Mouse (Mus musculus) adrenal gland, postnatal 10 days (tissue): ENCODE results near the gene Rab1a. TPM values are rescaled to one million over a fixed set of nuclear protein-coding genes. Genes with fewer than 3 reads are reported as not detected.
"Not testable (repeated sequence)": the region's sequence is repeated elsewhere in the genome, so short reads cannot be mapped to it uniquely, and the experiment has no call there.

Experiments
- DNase-seq: peaks from one replicate; pipeline ENCODE4 v3.0.0; 2021; ENCODE audit warnings: mixed read lengths
- total RNA-seq, 2 experiments: library from RNA; stranded (reverse); gene quantifications; 2 replicates each; pipeline ENCODE4 v1.2.3; 2021

Gene Rab1a
- total RNA-seq, 2 experiments from 2014 or later = 153 to 156 TPM

- no peak for DNase-seq
These were observed 15.2 kb downstream of the Rab1a start for GRCm38 (mm10) chr11:20216415-20216814.

- no peak for DNase-seq
These were observed 16.0 kb downstream of the Rab1a start for GRCm38 (mm10) chr11:20217227-20217626.

GRCm38 (mm10) chr11:20221671-20222070 is 20.4 kb downstream of the Rab1a start:
- DNase-seq = not testable (repeated sequence)

GRCm38 (mm10) chr11:20224196-20224595 is 23.0 kb downstream of the Rab1a start:
- DNase-seq = no peak

- DNase-seq = no peak
These were observed 24.7 kb downstream of the Rab1a start for GRCm38 (mm10) chr11:20225938-20226337.

GRCm38 (mm10) chr11:20228666-20229065 is 27.4 kb downstream of the Rab1a start:
- DNase-seq = no peak

GRCm38 (mm10) chr11:20229311-20229710 is 28.1 kb downstream of the Rab1a start:
- no peak for DNase-seq

GRCm38 (mm10) chr11:20230286-20230685 is 29.1 kb downstream of the Rab1a start:
- DNase-seq = peak; percentile 47

- peak; percentile 48 for DNase-seq
These were observed 30.1 kb downstream of the Rab1a start for GRCm38 (mm10) chr11:20231128-20231878.

GRCm38 (mm10) chr11:20232016-20232755 is 31.0 kb downstream of the Rab1a start:
- DNase-seq = no peak

- DNase-seq = no peak
These were observed 33.0 kb downstream of the Rab1a start for GRCm38 (mm10) chr11:20234233-20234632.

- DNase-seq = no peak
These were observed 35.8 kb downstream of the Rab1a start for GRCm38 (mm10) chr11:20237018-20237417.

GRCm38 (mm10) chr11:20237976-20238375 is 36.7 kb downstream of the Rab1a start:
- no peak for DNase-seq

GRCm38 (mm10) chr11:20239279-20239861 is 38.1 kb downstream of the Rab1a start:
- DNase-seq = no peak

- no peak for DNase-seq
These were observed 39.1 kb downstream of the Rab1a start for GRCm38 (mm10) chr11:20240331-20240730.

- no peak for DNase-seq
These were observed 40.1 kb downstream of the Rab1a start for GRCm38 (mm10) chr11:20241311-20241710.

GRCm38 (mm10) chr11:20242366-20243056 is 41.3 kb downstream of the Rab1a start:
- DNase-seq = no peak

- no peak for DNase-seq
These were observed 42.1 kb downstream of the Rab1a start for GRCm38 (mm10) chr11:20243214-20243913.

- no peak for DNase-seq
These were observed 43.4 kb downstream of the Rab1a start for GRCm38 (mm10) chr11:20244336-20245290.

- no peak for DNase-seq
These were observed 44.1 kb downstream of the Rab1a start for GRCm38 (mm10) chr11:20245316-20245715.

- DNase-seq = no peak
These were observed 45.4 kb downstream of the Rab1a start for GRCm38 (mm10) chr11:20246616-20247015.
